Mouse (Mus musculus) liver (tissue): Measurements from ENCODE around the gene Elmo1.

ENCODE experiments used
- DNase-seq: peaks from one replicate; pipeline ENCODE4 v3.0.0-alpha.2; 2020; ENCODE audit warnings: mixed read lengths

The Elmo1 gene

DNA sequence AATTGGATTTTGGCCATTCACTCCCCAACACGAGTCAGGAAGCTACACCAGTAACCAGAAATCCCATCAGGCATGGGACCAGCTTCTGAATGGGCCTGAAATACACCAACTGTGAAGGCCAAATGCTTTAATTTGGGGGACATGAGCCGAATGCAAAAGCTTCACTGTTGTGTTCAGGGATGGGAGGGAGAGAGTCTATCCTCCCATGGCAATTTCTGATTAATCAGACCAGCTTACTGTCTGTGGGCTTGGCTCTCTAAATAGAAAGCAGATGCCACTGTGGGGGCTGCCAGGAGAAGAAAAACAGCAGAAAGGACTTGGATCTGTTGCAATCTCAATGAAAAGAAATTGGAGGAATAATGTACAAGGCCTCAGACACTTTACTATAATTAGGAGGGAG, 545.2 kb downstream of the Elmo1 start:
- DNase-seq = no peak
